Mouse (Mus musculus) forebrain, embryonic 15.5 days (tissue): ENCODE results near the gene Slc2a4. TPM values are rescaled to one million over a fixed set of nuclear protein-coding genes. Genes with fewer than 3 reads are reported as not detected.
A peak's percentile ranks its signal among the peaks of the same experiment; 100 is the strongest.

Experiments used
- ATAC-seq: fragments of 200-750 bp; cut with Nextera tagmentation; replicated peaks from 2 replicates; pipeline ENCODE4 v1.8.0; 2017; ENCODE audit warnings: mild to moderate bottlenecking, moderate TSS enrichment, moderate library complexity
- H3K27ac ChIP-seq: fragments of 300-500 bp; sonication (generic); replicated peaks from 2 replicates; pipeline ENCODE4 v1.5.1; 2015; ENCODE audit warnings: mild to moderate bottlenecking, inconsistent platforms
- H3K27me3 ChIP-seq: fragments of 300-500 bp; sonication (generic); 2 replicates; pipeline ENCODE4 v1.6.1; 2015; ENCODE audit warnings: inconsistent platforms
- H3K36me3 ChIP-seq: fragments of 300-500 bp; sonication (generic); 2 replicates; pipeline ENCODE4 v1.6.1; 2015; ENCODE audit warnings: mild to moderate bottlenecking, inconsistent platforms
- H3K4me1 ChIP-seq: fragments of 300-500 bp; sonication (generic); 2 replicates; pipeline ENCODE4 v1.6.1; 2015; ENCODE audit warnings: inconsistent platforms
- H3K4me2 ChIP-seq: fragments of 300-500 bp; sonication (generic); replicated peaks from 2 replicates; pipeline ENCODE4 v1.6.1; 2015; ENCODE audit warnings: mild to moderate bottlenecking, inconsistent platforms
- H3K4me3 ChIP-seq: fragments of 300-500 bp; sonication (generic); 2 replicates; pipeline ENCODE4 v1.5.1; 2015; ENCODE audit warnings: mild to moderate bottlenecking, inconsistent platforms
- H3K9ac ChIP-seq: fragments of 300-500 bp; sonication (generic); replicated peaks from 2 replicates; pipeline ENCODE4 v1.6.1; 2015; ENCODE audit warnings: mild to moderate bottlenecking, inconsistent platforms
- H3K9me3 ChIP-seq: fragments of 300-500 bp; sonication (generic); 2 replicates; pipeline ENCODE4 v1.6.1; 2016; ENCODE audit warnings: inconsistent platforms
- WGBS: fragments of 180-500 bp; shearing (Covaris S2); methylation state at CpG from one replicate; pipeline ENCODE4 v1.1.7; 2015; ENCODE audit warnings: mixed read lengths; 5-methylcytosine and 5-hydroxymethylcytosine counted together
- polyA plus RNA-seq: library from polyadenylated mRNA; unstranded; fragments of >200 nt; fragmentation: Nextera tagmentation; extraction: Ambion mirVana; gene quantifications from 2 replicates; pipeline ENCODE4 v1.2.1, GENCODE M21; 2015

The Slc2a4 gene
- polyA plus RNA-seq, 1 experiment from 2014 or later: 7.5 TPM

DNA sequence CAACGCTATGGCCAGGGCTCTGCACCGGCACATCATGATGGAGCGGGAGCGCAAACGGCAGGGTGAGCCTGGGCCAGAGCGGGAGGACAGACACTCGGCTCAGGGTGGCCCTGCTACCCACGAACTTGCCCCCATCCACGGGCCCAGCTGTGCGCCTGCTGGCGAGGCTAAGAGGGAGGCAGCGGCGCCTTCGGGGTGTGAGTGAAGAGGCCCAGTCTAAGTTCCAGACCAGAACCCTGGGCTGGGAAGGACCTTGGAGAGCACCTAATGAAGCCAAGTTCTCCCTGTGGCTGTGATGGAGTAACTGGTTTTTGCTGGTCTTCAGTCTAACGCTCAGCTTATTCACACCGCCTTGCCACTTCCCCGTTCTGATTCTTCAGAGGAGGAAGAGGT, 33.6 kb downstream of the Slc2a4 start:
- peak overlapping the region; percentile 94 for H3K9ac ChIP-seq
- H3K27ac ChIP-seq: peak overlapping the region; percentile 89
- no peaks in the 10 kb centered on the region for H3K27me3 ChIP-seq
- ATAC-seq: no peak
- H3K9me3 ChIP-seq: no peaks in the 10 kb centered on the region
- peak overlapping the region; percentile 86 for H3K4me3 ChIP-seq
- 1% methylated on average over 17 of the region's 17 CpGs for WGBS
- peaks cover 39% of the 10 kb centered on the region for H3K4me1 ChIP-seq
- H3K36me3 ChIP-seq: peaks cover 81% of the 10 kb centered on the region
- peak overlapping the region; percentile 91 for H3K4me2 ChIP-seq

DNA sequence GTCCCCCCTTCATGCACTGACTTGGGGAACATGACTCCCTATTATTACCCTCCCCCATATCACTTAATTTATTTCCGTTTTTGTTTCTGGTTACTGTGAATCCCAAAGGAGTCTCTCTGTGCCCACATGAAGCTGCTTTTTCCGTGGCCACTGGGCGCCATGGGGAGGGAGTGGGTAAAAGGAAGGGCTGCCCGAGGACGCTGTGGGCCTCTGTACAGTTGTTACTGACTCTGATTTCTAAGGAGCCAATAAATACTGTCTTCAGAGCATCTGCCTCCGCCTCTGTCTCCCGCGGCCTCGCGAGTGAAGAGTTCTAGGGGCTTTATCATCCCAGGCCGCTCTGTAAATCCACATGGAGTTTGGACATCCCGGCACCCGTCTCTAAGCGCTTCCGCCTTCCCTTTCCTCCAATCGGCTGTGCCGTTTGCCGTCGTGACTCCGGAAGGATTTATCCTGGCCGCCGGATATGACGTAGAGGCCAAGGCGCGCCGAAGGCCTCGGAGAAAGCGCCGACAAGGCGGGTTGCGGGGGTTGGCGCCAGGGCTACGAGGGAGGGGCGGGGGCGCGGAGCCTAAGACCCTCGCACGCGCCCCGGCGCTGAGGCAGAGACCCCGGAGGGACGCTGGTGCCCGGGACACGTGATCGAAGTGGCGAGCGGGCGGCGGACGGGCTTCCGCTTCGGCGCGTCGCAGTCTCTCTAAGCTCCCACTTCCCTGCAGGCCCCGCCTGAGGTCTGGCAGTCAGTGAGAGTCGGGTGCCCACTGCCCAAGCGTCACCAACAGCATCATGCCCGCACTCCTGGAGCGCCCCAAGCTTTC, 34.2 kb downstream of the Slc2a4 start, which contains the start of gene Gps2:
Gene Gps2 (plus strand): TSS at position 335 of the 818 bp plus-strand sequence.
- peak; percentile 90 for ATAC-seq
- 2% methylated on average over 61 of the region's 61 CpGs for WGBS
- H3K36me3 ChIP-seq: peaks cover 83% of the 10 kb centered on the region
- H3K4me2 ChIP-seq: peak within 1 kb of the TSS; percentile 91
- peak within 1 kb of the TSS; percentile 86 for H3K4me3 ChIP-seq
- no peaks in the 10 kb centered on the region for H3K9me3 ChIP-seq
- peak within 1 kb of the TSS; percentile 94 for H3K9ac ChIP-seq
- peaks cover 33% of the 10 kb centered on the region for H3K4me1 ChIP-seq
- H3K27ac ChIP-seq: peak within 1 kb of the TSS; percentile 89
- H3K27me3 ChIP-seq: no peaks in the 10 kb centered on the region

DNA sequence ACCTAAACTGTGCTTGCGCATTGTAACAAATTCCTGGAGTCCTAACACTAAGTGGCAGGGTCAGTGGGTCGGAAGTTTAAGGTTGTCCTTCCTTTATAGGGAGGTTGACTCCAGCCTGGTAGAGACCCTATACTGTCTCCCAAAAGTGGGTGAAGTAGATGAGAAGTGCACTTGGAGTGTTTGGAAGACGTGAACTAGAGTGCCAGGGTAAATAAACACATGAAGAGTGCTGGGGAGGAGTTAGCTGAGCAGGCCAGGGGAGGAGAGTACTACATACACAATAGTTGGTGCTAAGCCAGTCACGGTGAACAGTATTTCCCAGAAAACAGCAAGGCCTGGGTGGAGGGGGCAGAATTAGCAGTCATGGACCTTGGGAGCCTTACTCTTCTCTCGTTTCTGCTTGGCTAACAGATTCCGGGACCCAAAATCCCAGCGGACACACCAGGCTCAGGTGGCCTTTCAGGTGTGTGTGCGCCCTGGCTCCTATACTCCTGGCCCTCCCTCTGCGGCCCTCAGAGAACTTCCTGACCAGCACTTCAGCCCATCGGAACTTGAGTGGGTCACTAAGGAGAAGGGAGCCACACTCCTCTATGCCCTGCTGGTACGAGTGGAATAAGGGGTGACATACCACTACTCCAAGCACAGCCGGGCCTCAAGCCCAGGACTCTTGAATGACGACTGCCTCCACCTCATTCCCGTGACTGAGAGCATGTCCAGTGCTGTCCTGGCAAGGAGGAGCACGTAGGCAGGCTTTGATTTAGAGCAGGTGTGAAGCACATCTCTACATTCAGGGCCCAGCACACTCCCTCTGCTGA, 35.1 kb downstream of the Slc2a4 start:
- Histone ChIP-seq H3K27ac (peak overlapping the region; percentile 89), H3K4me1 (peaks cover 29% of the 10 kb centered on the region), H3K9me3 (no peaks in the 10 kb centered on the region), H3K4me3 (peak overlapping the region; percentile 86), H3K36me3 (peaks cover 83% of the 10 kb centered on the region), H3K9ac (0 out of 2 replicates have a peak overlapping the region, but pooled peaks have one; percentile 94), H3K4me2 (peak overlapping the region; percentile 91), H3K27me3 (no peaks in the 10 kb centered on the region)
- peak; percentile 30 for ATAC-seq
- 80% methylated on average over 15 of the region's 15 CpGs for WGBS

DNA sequence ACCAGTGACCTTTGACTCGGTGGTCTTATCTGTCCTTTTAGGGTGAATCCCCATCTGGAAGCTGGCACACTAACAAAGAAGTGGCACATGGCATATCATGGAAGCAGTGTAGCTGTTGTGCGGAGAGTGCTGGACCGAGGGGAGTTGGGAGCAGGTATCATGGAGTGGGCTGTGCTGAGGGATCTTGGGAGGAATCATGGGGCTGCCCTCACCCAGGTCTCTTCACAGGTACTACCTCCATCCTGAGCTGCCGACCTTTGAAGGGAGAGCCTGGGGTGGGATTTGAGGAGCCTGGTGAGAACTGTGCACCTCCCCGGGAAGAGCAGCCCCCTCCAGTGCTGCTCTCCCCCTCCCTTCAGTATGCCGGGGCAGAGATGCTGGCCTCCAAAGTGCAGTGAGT, 36.3 kb downstream of the Slc2a4 start:
- H3K4me1 ChIP-seq: peaks cover 29% of the 10 kb centered on the region
- H3K4me3 ChIP-seq: no peak overlapping the region
- ATAC-seq: no peak
- WGBS: 89% methylated on average over 6 of the region's 6 CpGs
- no peak overlapping the region for H3K27ac ChIP-seq
- H3K9me3 ChIP-seq: no peaks in the 10 kb centered on the region
- H3K9ac ChIP-seq: no peak overlapping the region
- H3K36me3 ChIP-seq: peaks cover 83% of the 10 kb centered on the region
- no peak overlapping the region for H3K4me2 ChIP-seq
- H3K27me3 ChIP-seq: no peaks in the 10 kb centered on the region

DNA sequence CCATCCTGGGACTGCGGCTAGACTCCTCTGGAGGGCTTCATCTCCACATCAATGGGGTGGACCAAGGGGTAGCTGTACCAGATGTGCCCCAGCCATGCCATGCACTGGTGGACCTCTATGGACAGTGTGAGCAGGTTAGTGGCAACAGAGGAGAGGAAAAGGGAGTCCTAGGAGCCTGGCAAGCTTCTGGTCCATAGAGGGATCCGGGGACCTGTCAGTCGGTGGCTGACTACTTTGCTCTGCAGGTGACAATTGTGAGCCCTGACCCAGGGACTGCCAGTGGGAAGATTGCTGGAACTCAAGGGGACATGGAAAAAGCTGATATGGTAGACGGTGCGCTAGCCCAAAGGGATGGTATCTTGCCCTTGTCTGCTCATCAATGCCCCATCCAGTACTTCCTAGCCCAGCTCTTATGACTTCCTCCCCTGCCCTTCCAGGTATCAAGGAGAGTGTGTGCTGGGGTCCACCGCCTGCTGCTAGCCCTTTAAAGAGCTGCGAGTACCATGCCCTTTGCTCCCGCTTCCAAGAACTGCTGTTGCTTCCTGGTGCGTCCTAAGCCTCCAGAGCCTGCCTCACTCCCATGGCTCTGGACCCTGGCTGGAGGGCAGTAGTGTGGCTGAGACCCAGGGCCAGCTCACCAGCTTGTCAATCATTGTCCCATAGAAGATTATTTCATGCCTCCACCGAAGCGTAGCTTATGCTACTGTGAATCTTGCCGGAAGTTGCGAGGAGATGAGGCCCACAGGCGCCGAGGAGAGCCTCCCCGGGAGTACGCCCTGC, 37.0 kb downstream of the Slc2a4 start:
- Histone ChIP-seq H3K4me2 (no peak overlapping the region), H3K27me3 (no peaks in the 10 kb centered on the region), H3K36me3 (peaks cover 83% of the 10 kb centered on the region), H3K9me3 (no peaks in the 10 kb centered on the region), H3K9ac (no peak overlapping the region), H3K4me1 (peaks cover 27% of the 10 kb centered on the region), H3K4me3 (no peak overlapping the region), H3K27ac (no peak overlapping the region)
- 93% methylated on average over 17 of the region's 17 CpGs for WGBS
- no peak for ATAC-seq

DNA sequence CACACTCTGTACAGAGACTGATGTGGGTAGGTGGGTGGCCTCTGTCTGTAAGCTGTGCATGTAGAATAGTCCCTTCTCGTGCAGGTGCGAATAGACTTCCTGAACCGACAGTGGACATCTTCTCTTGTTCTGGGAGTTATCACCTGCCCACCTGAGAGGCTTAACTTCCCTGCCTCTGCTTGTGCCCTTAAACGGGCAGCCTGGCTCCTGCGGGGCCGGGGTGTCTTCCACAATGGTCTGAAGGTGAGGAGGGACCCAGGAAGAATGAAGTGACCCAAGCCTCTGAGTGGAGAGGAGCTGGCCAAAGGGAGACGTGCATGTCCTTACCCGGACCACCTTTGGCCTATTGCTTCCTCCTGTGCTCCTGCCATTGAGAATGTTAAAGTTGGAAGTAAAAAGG, 37.8 kb downstream of the Slc2a4 start:
- no peak overlapping the region for H3K27ac ChIP-seq
- H3K9ac ChIP-seq: no peak overlapping the region
- H3K36me3 ChIP-seq: peaks cover 83% of the 10 kb centered on the region
- H3K27me3 ChIP-seq: no peaks in the 10 kb centered on the region
- 90% methylated on average over 8 of the region's 8 CpGs for WGBS
- H3K9me3 ChIP-seq: no peaks in the 10 kb centered on the region
- ATAC-seq: no peak
- no peak overlapping the region for H3K4me2 ChIP-seq
- peaks cover 19% of the 10 kb centered on the region for H3K4me1 ChIP-seq
- H3K4me3 ChIP-seq: no peak overlapping the region

DNA sequence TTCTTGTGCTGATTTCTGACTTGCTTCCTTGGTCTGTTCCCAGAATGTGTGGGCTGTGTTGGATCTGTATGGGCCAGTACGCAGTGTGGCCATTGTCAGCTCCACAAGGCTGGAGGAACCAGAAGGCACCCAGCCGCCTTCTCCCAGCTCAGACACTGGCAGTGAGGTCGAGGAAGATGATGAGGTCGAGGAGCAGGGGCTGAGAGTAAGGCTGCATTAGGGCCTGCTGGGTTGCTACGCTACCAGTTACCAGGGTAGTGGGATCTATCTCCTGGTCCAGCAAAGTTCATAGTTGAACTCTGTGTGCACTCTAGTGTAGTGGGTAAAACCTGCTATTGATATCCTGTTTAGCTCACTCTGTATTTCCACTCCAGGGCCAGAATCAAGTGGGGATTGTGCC, 38.8 kb downstream of the Slc2a4 start:
- WGBS: 95% methylated on average over 5 of the region's 5 CpGs
- H3K27me3 ChIP-seq: no peaks in the 10 kb centered on the region
- H3K4me3 ChIP-seq: no peak overlapping the region
- no peak overlapping the region for H3K9ac ChIP-seq
- no peaks in the 10 kb centered on the region for H3K9me3 ChIP-seq
- H3K4me1 ChIP-seq: peaks cover 9% of the 10 kb centered on the region
- no peak overlapping the region for H3K27ac ChIP-seq
- ATAC-seq: no peak
- peaks cover 89% of the 10 kb centered on the region for H3K36me3 ChIP-seq
- H3K4me2 ChIP-seq: no peak overlapping the region

DNA sequence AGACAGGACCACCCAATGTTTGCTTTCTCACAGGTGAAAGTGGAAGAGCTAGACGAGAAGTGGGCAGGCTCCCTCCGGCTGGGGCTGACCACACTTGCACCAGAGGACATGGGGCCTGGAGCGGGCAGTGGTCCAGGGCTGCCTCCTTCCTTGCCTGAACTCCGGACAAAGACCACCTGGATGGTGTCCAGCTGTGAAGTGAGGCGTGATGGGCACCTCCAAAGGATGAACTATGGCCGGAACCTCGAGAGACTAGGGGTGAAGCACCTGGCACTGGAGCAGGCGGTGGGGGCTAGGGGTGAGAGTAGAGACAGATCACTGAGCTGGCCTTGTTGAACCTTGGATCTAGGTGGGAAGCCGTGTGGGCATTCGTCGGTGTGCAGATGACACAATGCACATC, 39.3 kb downstream of the Slc2a4 start:
- H3K27ac ChIP-seq: no peak overlapping the region
- peaks cover 7% of the 10 kb centered on the region for H3K4me1 ChIP-seq
- H3K27me3 ChIP-seq: no peaks in the 10 kb centered on the region
- H3K9me3 ChIP-seq: no peaks in the 10 kb centered on the region
- H3K9ac ChIP-seq: no peak overlapping the region
- H3K4me3 ChIP-seq: no peak overlapping the region
- no peak for ATAC-seq
- H3K4me2 ChIP-seq: no peak overlapping the region
- H3K36me3 ChIP-seq: peaks cover 95% of the 10 kb centered on the region
- WGBS: 92% methylated on average over 11 of the region's 11 CpGs

DNA sequence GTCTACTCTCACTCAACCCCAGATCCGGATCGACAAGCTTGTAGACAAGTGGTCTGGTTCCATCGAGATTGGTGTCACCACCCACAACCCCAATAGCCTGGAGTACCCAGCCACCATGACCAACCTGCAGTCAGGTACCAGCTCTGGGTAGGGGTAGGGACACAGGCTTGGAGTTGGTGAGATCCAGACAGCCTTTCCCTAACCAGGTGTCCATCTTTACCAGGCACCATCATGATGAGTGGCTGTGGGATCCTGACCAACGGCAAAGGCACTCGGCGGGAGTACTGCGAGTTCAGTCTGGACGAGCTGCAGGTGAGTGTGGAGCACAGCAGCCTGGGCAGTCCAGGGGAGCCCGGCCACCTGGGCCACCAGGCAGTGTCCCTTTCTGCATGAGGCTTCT, 43.7 kb downstream of the Slc2a4 start:
- 95% methylated on average over 9 of the region's 9 CpGs for WGBS
- Histone ChIP-seq H3K4me1 (peaks cover 22% of the 10 kb centered on the region), H3K4me3 (no peak overlapping the region), H3K27me3 (no peaks in the 10 kb centered on the region), H3K27ac (no peak overlapping the region), H3K4me2 (no peak overlapping the region), H3K9me3 (no peaks in the 10 kb centered on the region), H3K9ac (no peak overlapping the region), H3K36me3 (peaks cover 56% of the 10 kb centered on the region)
- ATAC-seq: no peak

DNA sequence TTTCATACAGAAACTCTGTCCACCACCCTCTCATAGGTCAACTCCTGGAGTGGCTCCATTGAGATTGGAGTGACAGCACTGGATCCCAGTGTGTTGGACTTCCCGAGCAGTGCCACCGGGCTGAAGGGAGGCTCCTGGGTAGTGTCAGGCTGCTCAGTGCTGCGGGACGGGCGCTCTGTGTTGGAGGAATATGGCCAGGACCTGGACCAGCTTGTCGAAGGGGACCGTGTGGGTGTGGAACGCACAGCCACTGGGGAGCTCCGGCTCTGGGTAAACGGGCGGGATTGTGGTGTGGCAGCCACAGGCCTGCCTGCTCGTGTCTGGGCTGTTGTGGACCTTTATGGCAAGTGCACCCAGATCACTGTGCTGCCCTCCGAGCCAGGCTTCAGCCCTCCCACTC, 45.0 kb downstream of the Slc2a4 start:
- 88% methylated on average over 13 of the region's 13 CpGs for WGBS
- peak overlapping the region; percentile 91 for H3K4me2 ChIP-seq
- H3K27ac ChIP-seq: no peak overlapping the region
- peaks cover 34% of the 10 kb centered on the region for H3K4me1 ChIP-seq
- H3K4me3 ChIP-seq: peak overlapping the region; percentile 56
- ATAC-seq: no peak
- no peaks in the 10 kb centered on the region for H3K27me3 ChIP-seq
- H3K9me3 ChIP-seq: no peaks in the 10 kb centered on the region
- peaks cover 43% of the 10 kb centered on the region for H3K36me3 ChIP-seq
- H3K9ac ChIP-seq: no peak overlapping the region

DNA sequence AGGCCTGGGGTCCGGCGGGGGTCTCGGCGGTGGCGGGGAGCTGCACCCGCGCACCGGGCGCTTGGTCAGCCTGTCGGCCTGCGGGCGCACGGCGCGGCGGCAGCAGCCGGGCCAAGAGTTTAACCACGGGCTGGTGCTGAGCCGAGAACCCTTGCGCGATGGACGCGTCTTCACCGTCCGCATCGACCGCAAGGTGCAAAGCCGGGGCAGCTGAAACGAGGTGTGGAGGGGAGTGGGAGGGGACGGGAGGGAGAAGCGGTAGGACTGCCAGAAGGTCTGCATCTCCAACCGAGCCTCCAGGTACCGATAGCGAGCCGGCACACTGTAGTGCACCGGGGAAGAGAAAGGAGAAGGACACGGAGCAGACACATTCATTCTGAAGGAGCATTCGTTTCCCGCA, 46.0 kb downstream of the Slc2a4 start:
- Histone ChIP-seq H3K4me3 (peak overlapping the region; percentile 56), H3K9me3 (no peaks in the 10 kb centered on the region), H3K27me3 (no peaks in the 10 kb centered on the region), H3K27ac (peak overlapping the region; percentile 96), H3K9ac (peak overlapping the region; percentile 76), H3K36me3 (peaks cover 33% of the 10 kb centered on the region), H3K4me2 (peak overlapping the region; percentile 91), H3K4me1 (peaks cover 35% of the 10 kb centered on the region)
- ATAC-seq: no peak
- under 1% methylated on average over 37 of the region's 39 CpGs for WGBS
